Mouse (Mus musculus): Measurements from ENCODE around the gene Lrrc74b.

Lrrc74b gene

GRCm38 (mm10) chr16:17496499-17497305, 64.3 kb downstream of the Lrrc74b start:
- in situ Hi-C loops (cut with MboI): no loop called here

Data from mature B cell (primary cell).